Mouse (Mus musculus) spleen, adult 2 months (tissue): ENCODE results near the gene Slc7a10. TPM values are rescaled to one million over a fixed set of nuclear protein-coding genes. Genes with fewer than 3 reads are reported as not detected.

Source experiments
- DNase-seq, 2 experiments: peaks; one replicate each; pipeline versions ENCODE4 v3.0.0 to v3.0.0-alpha.2; 2012 to 2021; ENCODE audit warnings: low spot score in 2 of 2, low read depth in 1 of 2
- H3K27ac ChIP-seq: fragments of 200-500 bp; 2 replicates; pipeline ENCODE4 v1.5.1; 2012; ENCODE audit warnings: low read length, inconsistent platforms; ENCODE audit not compliant: insufficient read depth
- H3K27me3 ChIP-seq: fragments of 200-500 bp; 2 replicates; pipeline ENCODE4 v1.6.1; 2012; ENCODE audit warnings: mild to moderate bottlenecking, moderate library complexity, low read length, inconsistent platforms; ENCODE audit not compliant: control insufficient read depth, insufficient read depth
- H3K36me3 ChIP-seq: fragments of 200-500 bp; 2 replicates; pipeline ENCODE4 v1.6.1; 2012; ENCODE audit warnings: mild to moderate bottlenecking, low read length, inconsistent platforms; ENCODE audit not compliant: control insufficient read depth, insufficient read depth
- H3K4me1 ChIP-seq: fragments of 200-500 bp; 2 replicates; pipeline ENCODE4 v1.6.1; 2011; ENCODE audit warnings: inconsistent platforms; ENCODE audit not compliant: control insufficient read depth, insufficient read depth, insufficient read length
- H3K4me3 ChIP-seq: fragments of 200-500 bp; 2 replicates; pipeline ENCODE4 v1.5.1; 2011; ENCODE audit warnings: mild to moderate bottlenecking, inconsistent platforms; ENCODE audit not compliant: insufficient read depth, insufficient read length; ENCODE audit errors: extremely low read depth
- CTCF ChIP-seq: fragments of 200-500 bp; IDR thresholded peaks from 2 replicates; pipeline ENCODE4 v1.5.1; 2011; ENCODE audit warnings: mild to moderate bottlenecking, inconsistent platforms; ENCODE audit not compliant: insufficient read depth, insufficient read length, insufficient replicate concordance; ENCODE audit errors: extremely low read depth
- POLR2A ChIP-seq: fragments of 200-500 bp; IDR thresholded peaks from 2 replicates; pipeline ENCODE4 v1.6.1; 2011; ENCODE audit warnings: low read depth, low read length, inconsistent platforms
- WGBS: fragments of 180-500 bp; shearing (Covaris S2); methylation state at CpG from one replicate; pipeline ENCODE4 v1.1.7; 2018; 5-methylcytosine and 5-hydroxymethylcytosine counted together
- polyA plus RNA-seq: library from polyadenylated mRNA; depleted of rRNA; stranded (reverse); fragments of >200 nt; gene quantifications from 2 replicates; pipeline ENCODE4 v1.2.3, GENCODE M21; 2012

Gene Slc7a10
- polyA plus RNA-seq, 1 experiment: 1.3 TPM

GRCm38 (mm10) chr7:35156561-35157477 lies 29.4 kb upstream of the Slc7a10 start:
- Histone ChIP-seq H3K36me3 (no peaks in the 10 kb centered on the region), H3K27ac (no peak overlapping the region), H3K4me1 (peaks cover 3% of the 10 kb centered on the region; the same call in 1 of the 2 replicates), H3K4me3 (no peak overlapping the region), H3K27me3 (no peaks in the 10 kb centered on the region)
- 22% methylated on average over 16 of the region's 16 CpGs for WGBS
- DNase-seq: no peak
- TF ChIP-seq POLR2A (no peak), CTCF (no peak)

GRCm38 (mm10) chr7:35157512-35157911 lies 28.7 kb upstream of the Slc7a10 start:
- no peaks in the 10 kb centered on the region for H3K36me3 ChIP-seq
- WGBS: 38% methylated on average over 3 of the region's 3 CpGs
- peaks cover 3% of the 10 kb centered on the region; the same call in 1 of the 2 replicates for H3K4me1 ChIP-seq
- no peak overlapping the region for H3K4me3 ChIP-seq
- no peak for TF ChIP-seq POLR2A
- no peak for TF ChIP-seq CTCF
- H3K27me3 ChIP-seq: no peaks in the 10 kb centered on the region
- H3K27ac ChIP-seq: no peak overlapping the region
- DNase-seq: no peak

GRCm38 (mm10) chr7:35162443-35162842 lies 23.7 kb upstream of the Slc7a10 start:
- no peak for DNase-seq
- Histone ChIP-seq H3K36me3 (no peaks in the 10 kb centered on the region), H3K4me1 (no peaks in the 10 kb centered on the region; the same call in 1 of the 2 replicates), H3K27ac (no peak overlapping the region), H3K4me3 (no peak overlapping the region), H3K27me3 (no peaks in the 10 kb centered on the region)
- no peak for TF ChIP-seq CTCF
- TF ChIP-seq POLR2A: no peak
- WGBS: 83% methylated on average over 6 of the region's 6 CpGs

GRCm38 (mm10) chr7:35163600-35163999 lies 22.6 kb upstream of the Slc7a10 start:
- Histone ChIP-seq H3K27ac (no peak overlapping the region), H3K4me3 (no peak overlapping the region), H3K36me3 (no peaks in the 10 kb centered on the region), H3K4me1 (no peaks in the 10 kb centered on the region; the same call in 1 of the 2 replicates), H3K27me3 (no peaks in the 10 kb centered on the region)
- TF ChIP-seq POLR2A (no peak), CTCF (no peak)
- WGBS: 77% methylated on average over 7 of the region's 7 CpGs
- DNase-seq: no peak

- no peak for DNase-seq
- Histone ChIP-seq H3K27ac (no peak overlapping the region), H3K4me3 (no peak overlapping the region), H3K27me3 (no peaks in the 10 kb centered on the region), H3K4me1 (no peaks in the 10 kb centered on the region; the same call in 1 of the 2 replicates), H3K36me3 (no peaks in the 10 kb centered on the region)
- TF ChIP-seq POLR2A (no peak), CTCF (no peak)
- WGBS: 94% methylated on average over 6 of the region's 6 CpGs
Measured at GRCm38 (mm10) chr7:35164131-35164530, 22.1 kb upstream of the Slc7a10 start.

GRCm38 (mm10) chr7:35166988-35167387 lies 19.2 kb upstream of the Slc7a10 start:
- Histone ChIP-seq H3K27ac (no peak overlapping the region), H3K27me3 (no peaks in the 10 kb centered on the region), H3K4me1 (no peaks in the 10 kb centered on the region; the same call in 1 of the 2 replicates), H3K4me3 (no peak overlapping the region), H3K36me3 (no peaks in the 10 kb centered on the region)
- TF ChIP-seq POLR2A (no peak), CTCF (no peak)
- no peak for DNase-seq
- 59% methylated on average over 5 of the region's 5 CpGs for WGBS

GRCm38 (mm10) chr7:35167925-35168324 lies 18.3 kb upstream of the Slc7a10 start:
- WGBS: 85% methylated on average over 2 of the region's 2 CpGs
- Histone ChIP-seq H3K27me3 (no peaks in the 10 kb centered on the region), H3K4me1 (no peaks in the 10 kb centered on the region; the same call in 1 of the 2 replicates), H3K4me3 (no peak overlapping the region), H3K27ac (no peak overlapping the region), H3K36me3 (no peaks in the 10 kb centered on the region)
- TF ChIP-seq POLR2A: no peak
- TF ChIP-seq CTCF: no peak
- DNase-seq: no peak
